Mouse (Mus musculus): ENCODE measurements at regions not wholly inside any gene's neighbourhood (a gene's known extent, or its start where the extent isn't known, plus 50 kb on each side); places are given as distances from the start of the nearest gene placed in this dataset.
"Not testable (repeated sequence)": the region's sequence is repeated elsewhere in the genome, so short reads cannot be mapped to it uniquely, and the experiment has no call there.

- DNase-seq = no peak
Observed at GRCm38 (mm10) chr3:50639907-50640323, 196.5 kb upstream of the Slc7a11 start.

DNA sequence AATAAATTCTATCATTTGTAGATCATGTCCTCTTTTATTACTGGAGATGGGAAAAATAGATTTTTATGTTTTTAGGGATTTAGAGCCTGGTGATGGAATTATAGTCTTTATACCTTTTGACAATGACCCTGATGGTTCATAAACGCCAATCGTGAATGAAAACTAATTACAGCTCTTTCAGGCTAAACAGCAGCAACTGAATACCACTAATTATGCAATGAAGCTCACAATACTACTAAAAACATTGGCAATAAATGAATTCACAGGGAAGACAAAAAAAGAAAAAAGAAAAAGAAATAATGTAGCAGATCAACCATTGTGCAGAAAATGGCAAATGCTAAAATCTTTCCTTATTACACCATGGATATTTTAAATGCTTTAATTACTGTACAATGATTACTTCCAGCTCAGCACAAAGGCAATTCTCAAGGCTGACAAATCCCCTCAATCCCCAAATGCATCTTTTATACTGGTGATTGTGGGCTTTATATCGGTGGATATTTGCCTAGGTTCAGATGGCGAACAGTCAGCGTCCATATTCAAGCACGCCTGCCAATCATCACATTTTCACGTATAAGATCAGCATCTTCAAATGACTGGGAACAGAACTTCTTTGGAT, 191.2 kb upstream of the Slc7a11 start:
- no peak for DNase-seq

DNA sequence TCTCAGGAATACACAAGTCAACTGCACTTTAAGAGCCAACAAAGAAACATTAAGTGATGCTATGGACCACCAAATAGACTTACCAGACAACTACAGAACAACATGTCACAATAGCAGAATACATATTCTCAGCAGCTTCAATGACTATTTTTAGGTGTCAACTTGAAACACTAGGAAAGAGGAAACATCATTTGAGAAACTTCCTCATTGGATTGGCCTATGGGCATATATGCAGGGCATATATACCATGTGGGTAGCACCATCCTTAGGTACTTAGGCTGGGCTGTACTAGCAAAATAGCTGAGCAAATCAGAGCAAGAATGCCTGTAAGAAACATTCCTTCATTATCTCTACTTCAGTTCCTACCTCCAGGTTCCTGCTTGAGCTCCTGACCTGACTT, 187.9 kb upstream of the Slc7a11 start:
- DNase-seq = no peak

DNA sequence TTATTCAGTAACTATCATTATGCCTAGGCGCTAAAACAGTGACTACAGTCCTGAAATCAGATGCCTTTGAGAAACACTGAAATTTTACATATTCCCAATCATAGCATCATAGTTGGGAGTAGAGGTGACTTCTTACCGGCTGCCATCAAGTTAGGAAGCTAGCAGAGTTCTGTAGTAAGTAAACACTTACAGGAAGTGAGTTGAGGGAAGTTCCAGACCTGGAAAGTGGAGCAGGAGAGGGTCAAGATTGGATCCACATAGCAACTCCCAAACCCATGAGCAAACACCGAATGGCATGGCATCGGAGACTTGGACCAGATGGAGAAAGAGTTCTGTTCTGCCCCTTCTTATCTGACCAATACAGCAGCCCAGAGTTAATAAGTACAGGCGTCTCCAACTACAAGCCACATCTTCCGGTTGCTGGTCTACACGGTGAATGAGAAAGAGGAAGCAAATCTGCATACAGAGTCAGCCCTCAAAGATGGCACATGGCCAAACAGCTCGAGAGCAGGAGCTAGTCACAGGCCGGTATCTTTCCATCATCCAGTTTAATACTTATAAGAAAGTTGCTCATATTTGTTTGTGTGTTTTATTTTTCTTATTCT, 184.8 kb upstream of the Slc7a11 start:
- peak; percentile 24 to 49 for DNase-seq

- not testable (repeated sequence) for DNase-seq
Observed at GRCm38 (mm10) chr3:50621176-50621575, 177.8 kb upstream of the Slc7a11 start.

- DNase-seq = no peak
Observed at GRCm38 (mm10) chr3:50619061-50619460, 175.6 kb upstream of the Slc7a11 start.

DNA sequence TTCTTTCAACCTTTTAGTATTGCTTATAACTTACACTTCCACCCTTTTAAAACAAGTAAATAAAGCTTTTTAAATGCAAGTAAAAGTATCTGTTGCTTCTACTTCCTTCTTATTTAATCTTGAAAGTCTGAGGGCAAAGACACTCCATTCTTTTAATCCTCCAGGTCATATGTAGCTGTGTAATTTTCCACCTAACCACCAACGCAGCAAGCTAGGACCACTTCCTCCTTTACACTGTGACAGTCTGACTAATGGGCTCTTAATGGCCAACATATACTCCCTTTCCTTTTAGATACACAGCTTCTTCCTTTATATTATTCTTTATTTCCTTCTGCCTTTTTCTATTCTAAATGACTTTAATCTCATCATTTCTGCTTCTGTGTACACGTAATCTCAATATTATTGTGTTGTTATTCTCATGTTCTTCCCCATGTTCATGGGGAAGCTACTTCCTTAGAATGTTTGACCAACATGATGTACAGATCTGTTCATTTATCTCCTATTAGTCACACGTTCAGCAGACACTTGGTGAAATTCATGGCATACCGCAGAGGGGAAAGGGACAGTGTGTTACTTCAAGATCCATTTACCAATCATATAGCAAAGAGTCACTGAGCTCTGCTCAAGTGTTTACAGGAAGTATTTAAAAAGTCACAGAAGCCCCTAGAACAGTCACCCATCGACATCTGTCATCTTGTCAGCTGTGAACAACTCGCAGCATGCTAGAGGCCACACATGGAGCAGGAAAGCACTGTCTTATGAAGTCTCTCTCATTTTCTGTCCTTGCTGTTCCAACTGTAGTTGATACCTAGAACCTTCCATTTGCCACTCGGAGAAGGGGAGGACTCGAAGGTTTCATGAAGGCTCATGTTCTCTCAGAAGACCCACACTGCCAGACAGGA, 172.2 kb upstream of the Slc7a11 start:
- no peak for DNase-seq

DNA sequence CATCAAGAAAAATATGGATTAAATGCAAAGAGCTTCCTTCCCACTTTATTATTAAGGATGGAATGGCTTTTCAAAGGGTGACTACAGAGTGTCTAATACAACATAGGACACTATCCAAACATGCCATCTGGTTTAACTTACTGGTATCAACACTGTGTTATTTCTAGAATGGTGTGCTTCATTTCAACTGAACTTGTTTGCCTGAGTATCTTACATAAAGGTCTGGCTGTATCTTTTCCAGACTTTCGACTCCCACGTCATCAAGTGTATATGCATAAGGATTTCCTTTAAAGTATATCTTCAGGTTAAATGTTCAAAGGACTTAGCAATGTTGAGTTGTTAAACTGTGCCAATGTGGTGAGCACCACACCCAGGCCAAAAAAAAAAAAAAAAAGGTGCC, 169.6 kb upstream of the Slc7a11 start:
- no peak for DNase-seq

DNA sequence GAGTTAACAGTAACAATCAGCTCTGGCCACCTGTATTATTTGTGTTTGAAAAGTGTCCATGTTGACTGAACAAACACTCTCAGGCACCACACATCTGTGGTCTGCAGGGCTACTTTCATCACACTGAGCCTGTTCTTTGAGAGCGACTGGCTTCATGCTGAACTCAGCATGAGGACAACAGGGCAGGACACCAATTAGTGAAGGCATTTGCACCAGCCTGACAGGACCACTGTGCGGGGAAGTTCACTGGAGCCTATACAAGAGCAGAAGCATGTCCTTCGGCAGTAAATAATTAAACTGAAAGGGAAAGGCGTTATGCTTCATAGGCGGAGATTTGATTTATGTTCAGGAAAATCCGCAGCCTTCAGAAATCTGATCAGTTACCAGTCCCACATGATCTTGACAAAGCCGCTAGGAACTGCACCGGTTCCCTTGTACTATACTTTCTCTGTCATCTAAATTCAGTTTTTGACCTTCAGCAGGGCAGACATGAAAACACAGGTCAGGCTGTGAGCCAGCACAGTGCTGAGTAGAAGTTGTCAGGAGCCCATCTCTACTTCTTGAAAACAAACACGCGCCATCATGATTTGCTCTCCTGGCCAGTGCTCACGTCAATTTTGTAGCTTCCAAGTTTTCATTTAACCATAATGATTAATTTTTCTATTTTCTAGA, 166.1 kb upstream of the Slc7a11 start:
- no peak for DNase-seq

DNA sequence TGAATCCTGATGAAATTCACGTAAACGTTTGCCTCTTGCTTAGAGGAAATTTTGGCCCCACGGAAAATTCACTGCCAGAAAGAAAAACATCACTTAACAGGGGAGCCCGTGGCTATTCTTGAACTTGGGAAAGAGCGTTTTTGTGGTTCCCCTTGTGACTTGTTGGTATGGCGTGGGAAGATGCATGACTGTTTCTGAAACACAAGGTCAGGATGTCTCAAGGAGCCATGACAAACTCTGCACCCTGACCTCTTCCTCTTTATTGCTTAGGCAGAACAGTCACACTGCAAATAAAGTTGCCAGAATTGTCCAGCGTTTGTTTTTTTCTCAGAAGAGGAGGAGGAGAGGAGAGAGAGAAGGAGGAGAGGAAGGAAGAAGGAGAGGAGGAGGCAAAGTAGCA, 164.3 kb upstream of the Slc7a11 start:
- DNase-seq = peak in 1 of 2 experiments; percentile 23

- DNase-seq = no peak
Observed at GRCm38 (mm10) chr3:50606986-50607385, 163.6 kb upstream of the Slc7a11 start.

DNA sequence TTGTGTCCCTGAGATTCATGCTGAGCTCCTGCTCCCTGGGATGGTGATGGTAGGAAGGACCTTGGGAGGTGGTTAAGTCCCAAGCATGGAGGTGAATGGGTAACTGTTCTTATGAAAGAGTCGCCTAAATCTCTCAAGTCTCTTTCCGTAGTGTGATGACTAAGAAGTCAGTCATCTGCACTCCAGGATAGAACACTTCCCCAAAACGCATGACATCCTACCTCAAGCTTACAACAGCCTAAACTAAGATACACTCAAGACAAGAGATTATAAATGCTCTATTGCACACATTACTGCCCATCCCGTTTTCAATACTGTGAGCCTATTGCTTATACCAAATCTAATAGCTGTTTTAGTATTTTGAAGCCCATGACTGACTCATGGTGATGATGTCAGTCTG, 162.3 kb upstream of the Slc7a11 start:
- DNase-seq = no peak

DNA sequence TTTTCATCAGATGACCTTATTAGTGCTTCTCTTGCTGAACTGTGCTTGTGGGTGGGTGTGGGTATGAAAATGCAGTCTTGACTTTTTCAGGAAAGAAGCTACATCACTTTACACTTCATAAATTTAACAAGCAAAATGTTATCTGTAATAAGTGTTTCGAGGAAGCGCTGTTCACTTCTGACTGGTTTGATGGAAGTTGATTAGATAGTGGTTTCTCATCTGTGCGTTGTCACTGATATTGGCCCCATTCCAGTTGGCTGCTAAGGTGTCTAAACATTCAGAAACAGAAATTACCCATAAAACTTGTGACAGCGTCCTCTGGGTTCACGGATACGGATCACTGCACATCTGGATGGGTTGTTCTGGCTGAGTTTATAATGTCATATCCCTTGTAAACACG, 159.8 kb upstream of the Slc7a11 start:
- no peak for DNase-seq

- DNase-seq = no peak
Observed at GRCm38 (mm10) chr3:50595732-50596131, 152.3 kb upstream of the Slc7a11 start.

DNA sequence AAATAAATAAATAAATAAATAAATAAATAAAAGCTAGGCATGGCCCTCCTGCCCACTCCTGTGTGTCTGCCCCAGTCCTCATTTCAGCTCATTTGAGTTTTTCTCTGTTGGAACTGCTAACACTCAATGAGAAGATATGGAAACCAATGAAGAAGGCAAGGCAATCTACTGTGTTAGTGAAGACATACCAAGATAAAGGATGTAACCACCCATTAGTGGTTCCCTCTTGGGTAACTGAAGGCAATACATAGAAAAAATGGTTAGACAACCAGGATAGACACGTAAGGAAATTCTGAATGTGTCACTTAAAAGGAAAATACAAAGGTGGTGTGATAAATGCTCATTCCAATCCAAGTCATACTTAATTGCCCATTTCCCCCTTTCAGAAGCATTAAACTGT, 140.9 kb upstream of the Slc7a11 start:
- DNase-seq = no peak

- no peak for DNase-seq
Observed at GRCm38 (mm10) chr3:50583475-50583874, 140.1 kb upstream of the Slc7a11 start.

DNA sequence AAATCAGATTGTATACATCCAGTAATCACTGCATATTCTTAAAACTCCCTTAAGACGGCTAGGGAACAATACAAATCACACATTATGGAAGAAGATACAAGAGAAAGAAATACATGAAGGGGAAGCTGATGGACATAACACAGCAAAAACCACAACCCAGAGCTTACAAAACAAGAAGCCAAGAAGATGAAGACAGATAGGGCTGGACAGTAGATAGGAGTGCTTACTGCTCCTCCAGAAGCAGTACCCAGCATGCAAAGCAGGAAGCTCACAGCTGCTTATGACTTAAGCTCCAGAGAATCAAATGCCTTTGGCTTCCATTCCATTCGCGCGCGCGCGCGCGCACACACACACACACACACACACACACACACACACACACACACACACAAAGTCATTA, 131.0 kb upstream of the Slc7a11 start:
- DNase-seq = no peak

DNA sequence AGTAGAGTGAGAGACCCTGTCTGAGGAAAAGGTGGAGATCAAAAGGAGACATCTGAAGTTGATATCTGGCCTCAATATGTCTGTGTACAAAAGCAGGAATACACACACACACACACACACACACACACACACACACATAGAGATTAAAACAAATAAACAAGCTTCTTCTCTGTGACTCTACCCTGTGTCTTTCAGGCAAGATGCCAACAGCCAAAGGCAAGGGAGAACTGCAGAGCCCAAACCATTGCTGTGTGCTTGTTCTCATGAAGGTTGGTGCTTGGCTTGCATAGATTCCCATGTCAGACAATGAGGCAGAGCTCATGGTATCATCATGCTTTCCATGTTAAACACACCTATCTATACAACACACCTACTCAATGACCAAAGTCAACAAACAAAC, 126.6 kb upstream of the Slc7a11 start:
- no peak for DNase-seq

GRCm38 (mm10) chr3:50569565-50569964, 126.2 kb upstream of the Slc7a11 start:
- DNase-seq = peak; percentile 5 to 27

DNA sequence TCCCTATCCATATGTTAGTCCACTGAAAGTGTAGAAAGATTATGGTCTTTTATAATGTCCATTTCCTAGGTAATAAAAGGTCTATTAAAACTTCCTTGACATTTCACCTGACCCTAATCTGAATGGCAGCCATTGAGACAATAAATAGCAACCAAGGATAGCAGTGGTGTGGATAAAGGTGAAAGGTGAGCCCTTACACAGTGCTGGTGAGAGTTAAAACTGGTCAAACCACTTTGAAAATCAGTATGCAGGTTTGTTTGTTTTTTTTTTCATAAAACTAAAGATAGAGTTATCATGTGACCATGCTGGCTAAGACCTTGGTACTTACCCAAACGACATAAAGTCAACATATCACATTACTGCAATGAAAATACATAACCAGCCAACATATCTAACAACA, 110.7 kb upstream of the Slc7a11 start:
- no peak for DNase-seq

DNA sequence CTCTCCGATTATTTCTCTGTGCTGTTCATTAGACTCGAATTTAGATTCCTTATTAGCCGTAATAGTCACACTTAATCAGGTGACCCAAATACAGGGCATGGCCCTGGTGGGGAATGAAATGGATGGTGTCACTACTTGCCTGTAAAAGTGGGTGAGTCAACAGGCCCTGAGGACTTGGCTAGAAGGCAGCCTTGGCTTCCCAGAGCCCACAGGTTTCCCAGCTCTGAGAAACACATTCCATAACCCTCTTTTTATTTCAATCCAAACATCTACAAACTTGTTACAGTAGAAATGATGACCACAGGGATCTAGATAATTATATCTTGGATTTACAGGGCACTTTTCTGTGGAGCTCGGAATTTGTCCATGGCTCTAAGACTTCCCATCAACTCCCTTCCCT, 105.2 kb upstream of the Slc7a11 start:
- no peak for DNase-seq

DNA sequence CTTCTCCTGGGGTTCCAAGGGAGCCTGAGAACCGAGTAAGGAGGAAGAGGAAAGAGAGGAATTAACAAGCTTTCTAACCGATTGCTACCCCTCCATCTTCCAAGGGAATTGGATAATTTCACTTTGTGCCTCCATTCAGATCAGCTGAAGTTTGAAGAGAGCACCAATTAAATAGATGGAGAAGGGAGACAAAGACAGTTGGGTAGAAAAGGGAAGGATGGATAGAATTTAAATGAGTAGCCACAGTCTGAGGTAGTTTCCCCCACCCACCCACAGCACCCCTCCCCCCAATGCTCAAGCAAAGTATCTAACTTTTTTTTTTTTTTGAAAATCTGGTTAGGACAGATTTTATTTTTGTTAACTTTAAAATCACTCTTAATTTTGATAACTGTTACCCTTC, 87.2 kb upstream of the Slc7a11 start:
- no peak for DNase-seq

GRCm38 (mm10) chr3:50524006-50524405, 80.6 kb upstream of the Slc7a11 start:
- DNase-seq = no peak

- no peak for DNase-seq
Observed at GRCm38 (mm10) chr3:50507211-50507610, 63.8 kb upstream of the Slc7a11 start.

Measured in lung, postnatal 4 days (tissue).